Mouse (Mus musculus) stomach, postnatal 0 days (tissue): ENCODE measurements at regions not wholly inside any gene's neighbourhood (a gene's known extent, or its start where the extent isn't known, plus 50 kb on each side); places are given as distances from the start of the nearest gene placed in this dataset.

Experiments used
- CTCF ChIP-seq: IDR thresholded peaks from 2 replicates; pipeline ENCODE4 v1.5.1; 2016; ENCODE audit warnings: antibody characterized with exemption, low read depth, mild to moderate bottlenecking, moderate library complexity
- EP300 ChIP-seq: optimal IDR thresholded peaks from 2 replicates; pipeline ENCODE3; 2016; ENCODE audit warnings: antibody characterized with exemption

DNA sequence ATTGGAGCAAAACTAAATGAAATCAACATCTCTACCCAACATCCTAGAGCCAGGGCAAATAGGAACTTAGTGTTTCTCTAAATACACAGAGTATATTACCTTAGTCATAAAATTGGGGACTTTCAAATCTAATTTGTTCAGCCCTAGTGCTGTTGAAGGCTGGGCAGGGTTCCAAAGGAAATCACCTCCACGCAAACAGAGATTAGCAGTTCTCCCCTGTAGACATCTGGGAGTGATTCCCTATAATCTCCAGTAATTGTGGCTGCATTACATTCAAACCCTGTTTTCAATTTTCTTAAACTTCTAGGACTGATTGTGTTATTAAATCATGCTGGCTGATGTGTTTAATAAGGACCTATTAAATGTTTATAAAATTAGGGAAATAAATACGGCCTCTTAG is 519.7 kb downstream of the Ebf1 start:
- TF ChIP-seq CTCF = no peak
- TF ChIP-seq EP300 = no peak
